Mouse (Mus musculus) kidney, postnatal 36 days (tissue): ENCODE measurements around the gene Gdpd3.
"Not testable (repeated sequence)": the region's sequence is repeated elsewhere in the genome, so short reads cannot be mapped to it uniquely, and the experiment has no call there.

Source experiments
- DNase-seq, 2 experiments: peaks; one replicate each; pipeline ENCODE4 v3.0.0; 2021 to 2022; ENCODE audit warnings: mixed read lengths in 2 of 2

The Gdpd3 gene

GRCm38 (mm10) chr7:126760956-126761355 is 5.2 kb upstream of the Gdpd3 start:
- DNase-seq: no peak

- no peak for DNase-seq
These were observed 4.5 kb upstream of the Gdpd3 start for GRCm38 (mm10) chr7:126761529-126762067.

GRCm38 (mm10) chr7:126762471-126763008 is 3.6 kb upstream of the Gdpd3 start:
- DNase-seq: no peak

- no peak for DNase-seq
These were observed 594 bp upstream of the Gdpd3 start for GRCm38 (mm10) chr7:126765540-126765939.

GRCm38 (mm10) chr7:126767001-126767400 is 867 bp downstream of the Gdpd3 start:
- peak in 1 of 2 experiments; percentile 52 for DNase-seq

- DNase-seq: no peak
These were observed 4.7 kb downstream of the Gdpd3 start for GRCm38 (mm10) chr7:126770784-126771183.

GRCm38 (mm10) chr7:126773351-126773750 is 7.2 kb downstream of the Gdpd3 start:
- DNase-seq: no peak

GRCm38 (mm10) chr7:126774463-126774862 is 8.3 kb downstream of the Gdpd3 start:
- no peak for DNase-seq

- peak in 1 of 2 experiments; percentile 48 for DNase-seq
These were observed 9.2 kb downstream of the Gdpd3 start for GRCm38 (mm10) chr7:126775185-126775977.

GRCm38 (mm10) chr7:126775978-126776234 is 9.8 kb downstream of the Gdpd3 start:
- DNase-seq: no peak

GRCm38 (mm10) chr7:126776598-126777057 is 10.5 kb downstream of the Gdpd3 start, which contains the start of gene Ypel3:
Gene Ypel3 (plus strand): TSS chr7:126776955.
- peak; percentile 98 to 99 for DNase-seq

- DNase-seq: peak; percentile 36 to 49
These were observed 11.3 kb downstream of the Gdpd3 start for GRCm38 (mm10) chr7:126777476-126777875.

- DNase-seq: no peak
These were observed 12.0 kb downstream of the Gdpd3 start for GRCm38 (mm10) chr7:126778147-126778546.

GRCm38 (mm10) chr7:126779101-126779500 is 13.0 kb downstream of the Gdpd3 start:
- not testable (repeated sequence) for DNase-seq

GRCm38 (mm10) chr7:126779983-126780970 is 14.1 kb downstream of the Gdpd3 start:
- peak; percentile 90 to 94 for DNase-seq

GRCm38 (mm10) chr7:126780971-126781635 is 15.0 kb downstream of the Gdpd3 start, which contains the start of gene Tbx6:
Gene Tbx6 (plus strand): TSS chr7:126781483.
- DNase-seq: peak in 1 of 2 experiments; percentile 42

GRCm38 (mm10) chr7:126781661-126782370 is 15.7 kb downstream of the Gdpd3 start:
- DNase-seq: no peak

GRCm38 (mm10) chr7:126782693-126783092 is 16.6 kb downstream of the Gdpd3 start:
- DNase-seq: no peak

- DNase-seq: no peak
These were observed 18.3 kb downstream of the Gdpd3 start for GRCm38 (mm10) chr7:126784469-126784868.

GRCm38 (mm10) chr7:126785056-126785455 is 18.9 kb downstream of the Gdpd3 start:
- DNase-seq: no peak

GRCm38 (mm10) chr7:126786142-126786541 is 20.0 kb downstream of the Gdpd3 start:
- DNase-seq: no peak

GRCm38 (mm10) chr7:126789141-126789540 is 23.0 kb downstream of the Gdpd3 start:
- DNase-seq: no peak
